In genomic region chr3:122490574-122490973, GRCm38 (mm10) we compare ENCODE assay signal across 16 mouse cellular contexts.
DNase-seq lines count a peak whose midpoint lies in the region.
"Had no signal": no experiment of that assay in that cellular context is flagged by ENCODE, and none has a peak within 500 bp of the region (broad histone marks: within the 10 kb centered on the region; RNA-seq: fewer than 3 reads in every experiment).

No protein-coding gene starts in this region.

- intact Hi-C loops in left cerebral cortex, postnatal 36 days (cut with DNase I): no loop called here
- intact Hi-C loops in left cerebral cortex, postnatal 10 days (cut with DNase I): no loop called here

- DNase-seq in frontal cortex, adult 2 months (ENCODE audit: extremely low spot score in 1 of 2, low spot score in 1 of 2): peak; percentile 60 to 76
- DNase-seq in frontal cortex, postnatal 25 days (ENCODE audit: low spot score in 2 of 2): no peak
- DNase-seq in left cerebral cortex, postnatal 36 days (ENCODE audit: low spot score in 2 of 2): peak; percentile 55 to 62
- no peak for DNase-seq in left cerebral cortex, postnatal 10 days (ENCODE audit: extremely low spot score in 1 of 2, low spot score in 2 of 2)
- DNase-seq in 416B (ENCODE audit: low read depth) (peak; percentile 23), liver (no peak)
- DNase-seq in brain, adult 2 months (ENCODE audit: low read depth, low spot score): peak; percentile 85
- DNase-seq in spleen, adult 12 weeks (ENCODE audit: low spot score): no peak
- DNase-seq: adrenal gland, adult 8-10 months; adrenal gland, postnatal 25 days; cerebellum, adult 18-20 months; cerebellum, adult 9-10 months; cerebellum, postnatal 14 days; gastrocnemius, adult 2 months; gastrocnemius, postnatal 14 days; heart, adult 11 months had no signal

Comparison
In these comparisons a context has a peak if more than half of its experiments do, and no peak if none do; other contexts are left out.
1. DNase-seq: peak in frontal cortex, adult 2 months (2 of 2), left cerebral cortex, postnatal 36 days (2 of 2), 416B (single experiment) and brain, adult 2 months (single experiment); none in frontal cortex, postnatal 25 days (0 of 2), left cerebral cortex, postnatal 10 days (0 of 2), liver (single experiment) and spleen, adult 12 weeks (single experiment).